Mouse (Mus musculus) C2C12 (cell line): ENCODE results near the gene Epb41l5.

Source experiments
- CEBPB ChIP-seq: IDR thresholded peaks from one replicate; pipeline ENCODE4 v1.6.1; 2011; ENCODE audit warnings: low read depth, mild to moderate bottlenecking, control low read depth, moderate library complexity
- CTCF ChIP-seq: IDR thresholded peaks from one replicate; pipeline ENCODE4 v1.5.1; 2011; ENCODE audit not compliant: control insufficient read depth, insufficient read depth, insufficient read length
- FOSL1 ChIP-seq: IDR thresholded peaks from one replicate; pipeline ENCODE4 v1.8.0; 2011; ENCODE audit warnings: mild to moderate bottlenecking, low read length; ENCODE audit not compliant: poor library complexity, insufficient read depth, severe bottlenecking
- MAX ChIP-seq: IDR thresholded peaks from one replicate; pipeline ENCODE4 v1.6.1; 2011; ENCODE audit warnings: mild to moderate bottlenecking, control low read depth
- MYOG ChIP-seq: IDR thresholded peaks from one replicate; pipeline ENCODE4 v1.6.1; 2011; ENCODE audit not compliant: control insufficient read depth, insufficient read length; ENCODE audit errors: extremely low read depth
- USF1 ChIP-seq: IDR thresholded peaks from one replicate; pipeline ENCODE4 v1.6.1; 2011; ENCODE audit warnings: low read depth, mild to moderate bottlenecking, control low read depth, moderate library complexity

- TF ChIP-seq CTCF (no peak), MAX (no peak), CEBPB (no peak), FOSL1 (no peak), USF1 (no peak), MYOG (no peak)
These were observed 140.3 kb downstream of the Epb41l5 start for GRCm38 (mm10) chr1:119508548-119508947.
